Mouse (Mus musculus): ENCODE data around the gene Tspan13.

DNA sequence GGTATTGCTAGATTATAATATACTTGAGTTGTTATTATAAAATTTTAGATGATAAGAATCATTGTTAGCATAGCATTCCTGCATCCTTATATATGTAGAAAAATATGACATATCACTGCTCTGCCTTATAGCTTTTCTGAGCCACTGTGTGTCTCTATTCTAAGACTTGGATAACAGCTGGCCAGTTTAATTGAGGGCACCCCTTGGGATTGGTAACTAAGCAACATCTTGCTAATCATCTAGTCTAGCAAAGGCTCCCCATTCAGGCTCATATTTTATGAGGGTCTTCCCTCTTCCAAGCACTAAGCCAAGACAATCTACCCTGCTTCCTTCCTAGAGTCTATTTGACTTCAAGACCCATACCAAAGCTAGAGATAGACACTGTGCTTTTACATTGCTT, 48.2 kb downstream of the Tspan13 start:
- TF ChIP-seq CTCF (IDR thresholded peaks at IDR 0.05; ENCODE audit: control insufficient read depth, insufficient read depth, insufficient replicate concordance, low read depth, low read length): no peak
- no peak for TF ChIP-seq POLR2A (IDR thresholded peaks at IDR 0.05; ENCODE audit: control insufficient read depth, low read depth, low read length)

Measured in testis, adult 2 months (tissue).